Mouse (Mus musculus) testis, adult 2 months (tissue): ENCODE measurements around the gene Slit3.

ENCODE experiments used
- CTCF ChIP-seq: fragments of 200-500 bp; IDR thresholded peaks from 2 replicates; pipeline ENCODE4 v1.5.1; 2012; ENCODE audit warnings: low read depth, mild to moderate bottlenecking, inconsistent platforms, low read length, moderate library complexity; ENCODE audit not compliant: control insufficient read depth, insufficient read depth, insufficient replicate concordance
- POLR2A ChIP-seq: fragments of 200-500 bp; IDR thresholded peaks from 2 replicates; pipeline ENCODE4 v1.6.1; 2012; ENCODE audit warnings: low read depth, mild to moderate bottlenecking, inconsistent platforms, low read length, moderate library complexity; ENCODE audit not compliant: control insufficient read depth

DNA sequence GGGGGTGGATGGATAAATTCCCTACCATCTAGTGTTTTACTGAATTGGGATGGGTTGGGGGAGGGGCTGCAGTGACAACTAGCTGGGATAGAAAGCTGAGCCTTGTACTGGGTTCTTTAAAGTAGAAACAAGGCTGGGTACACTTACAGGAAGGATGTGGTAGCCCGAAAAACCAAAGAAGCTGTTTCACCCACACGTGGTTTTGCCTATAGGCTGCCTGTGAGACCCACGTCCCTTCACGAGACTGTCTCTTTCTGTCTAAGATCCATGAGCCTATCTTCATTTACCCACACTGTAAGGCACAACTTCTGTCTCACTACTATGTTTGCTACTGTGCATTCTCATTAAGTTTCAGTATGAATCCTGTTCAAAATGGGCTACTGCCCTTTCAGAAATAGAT, 384.3 kb downstream of the Slit3 start:
- TF ChIP-seq CTCF: no peak
- TF ChIP-seq POLR2A: no peak
